Mouse (Mus musculus) spleen, postnatal 10 days (tissue): ENCODE measurements around the gene Arhgap32.
"Not testable (repeated sequence)": the region's sequence is repeated elsewhere in the genome, so short reads cannot be mapped to it uniquely, and the experiment has no call there.

Experiments
- DNase-seq, 2 experiments: peaks; one replicate each; pipeline ENCODE4 v3.0.0; 2021 to 2022; ENCODE audit warnings: low spot score in 2 of 2

Arhgap32 gene

GRCm38 (mm10) chr9:32137697-32138426 lies 21.9 kb downstream of the Arhgap32 start:
- DNase-seq = no peak

- no peak for DNase-seq
Measured at GRCm38 (mm10) chr9:32138616-32139015, 22.7 kb downstream of the Arhgap32 start.

- no peak for DNase-seq
Measured at GRCm38 (mm10) chr9:32139641-32140040, 23.7 kb downstream of the Arhgap32 start.

GRCm38 (mm10) chr9:32142834-32143233 lies 26.9 kb downstream of the Arhgap32 start:
- no peak for DNase-seq

GRCm38 (mm10) chr9:32143451-32143850 lies 27.5 kb downstream of the Arhgap32 start:
- DNase-seq = no peak

GRCm38 (mm10) chr9:32146257-32146996 lies 30.5 kb downstream of the Arhgap32 start:
- DNase-seq = peak in 1 of 2 experiments; percentile 27

- DNase-seq = no peak
Measured at GRCm38 (mm10) chr9:32149241-32149640, 33.3 kb downstream of the Arhgap32 start.

GRCm38 (mm10) chr9:32149836-32150642 lies 34.1 kb downstream of the Arhgap32 start:
- peak in 1 of 2 experiments; percentile 24 for DNase-seq

- no peak for DNase-seq
Measured at GRCm38 (mm10) chr9:32154727-32155371, 38.9 kb downstream of the Arhgap32 start.

- DNase-seq = no peak
Measured at GRCm38 (mm10) chr9:32156706-32157105, 40.8 kb downstream of the Arhgap32 start.

- no peak for DNase-seq
Measured at GRCm38 (mm10) chr9:32157201-32157600, 41.3 kb downstream of the Arhgap32 start.

- DNase-seq = peak; percentile 48 to 79
Measured at GRCm38 (mm10) chr9:32158837-32159543, 43.1 kb downstream of the Arhgap32 start.

GRCm38 (mm10) chr9:32159724-32160123 lies 43.8 kb downstream of the Arhgap32 start:
- no peak for DNase-seq

GRCm38 (mm10) chr9:32162792-32163191 lies 46.9 kb downstream of the Arhgap32 start:
- no peak for DNase-seq

- DNase-seq = not testable (repeated sequence)
Measured at GRCm38 (mm10) chr9:32163820-32164219, 47.9 kb downstream of the Arhgap32 start.

- DNase-seq = no peak
Measured at GRCm38 (mm10) chr9:32168546-32169137, 52.7 kb downstream of the Arhgap32 start.

GRCm38 (mm10) chr9:32170713-32171112 lies 54.8 kb downstream of the Arhgap32 start:
- DNase-seq = no peak

GRCm38 (mm10) chr9:32176612-32177011 lies 60.7 kb downstream of the Arhgap32 start:
- DNase-seq = no peak

- DNase-seq = no peak
Measured at GRCm38 (mm10) chr9:32181170-32181569, 65.2 kb downstream of the Arhgap32 start.

GRCm38 (mm10) chr9:32186489-32186888 lies 70.6 kb downstream of the Arhgap32 start:
- DNase-seq = no peak
